Mouse (Mus musculus) skeletal muscle tissue, postnatal 0 days (tissue): Measurements from ENCODE around the gene Vmn2r49. TPM values are rescaled to one million over a fixed set of nuclear protein-coding genes. Genes with fewer than 3 reads are reported as not detected.

Experiments
- polyA plus RNA-seq: library from polyadenylated mRNA; unstranded; fragments of >200 nt; fragmentation: Nextera tagmentation; extraction: Ambion mirVana; gene quantifications from 2 replicates; pipeline ENCODE4 v1.2.1, GENCODE M21; 2015

Vmn2r49 gene
- polyA plus RNA-seq, result not detected in 2 replicates

GRCm38 (mm10) chr7:9992157-9992556 is at the start of gene Vmn2r49:
Gene Vmn2r49 (minus strand): TSS chr7:9992257.

GRCm38 (mm10) chr7:9953485-9953884 is 38.6 kb downstream of the Vmn2r49 start, which contains the start of gene Vmn2r48:
Gene Vmn2r48 (minus strand): TSS chr7:9953585.

Other genes with a start within 250 kb of the Vmn2r49 start
- not detected in 2 replicates for gene Vmn2r46, start 221.7 kb downstream of the Vmn2r49 start, polyA plus RNA-seq
- not detected in 2 replicates for gene Vmn2r47, start 150.9 kb downstream of the Vmn2r49 start, polyA plus RNA-seq
- gene Vmn2r48, start 38.7 kb downstream of the Vmn2r49 start, polyA plus RNA-seq, result not detected in 2 replicates
- gene Vmn2r50, start 61.0 kb upstream of the Vmn2r49 start, polyA plus RNA-seq, result not detected in 2 replicates
- gene Vmn2r51, start 113.5 kb upstream of the Vmn2r49 start, polyA plus RNA-seq, result not detected in 2 replicates
- gene Vmn2r52, start 184.3 kb upstream of the Vmn2r49 start, polyA plus RNA-seq, result not detected in 2 replicates